Mouse (Mus musculus) thymus, adult 2 months (tissue): ENCODE measurements around the gene Pck2.

ENCODE experiments used
- CTCF ChIP-seq: fragments of 200-500 bp; IDR thresholded peaks from 2 replicates; pipeline ENCODE4 v1.5.1; 2012; ENCODE audit warnings: mild to moderate bottlenecking, control low read depth, low read length, moderate library complexity, borderline replicate concordance; ENCODE audit not compliant: control insufficient read depth, poor library complexity, insufficient read depth; ENCODE audit errors: extremely low read depth
- POLR2A ChIP-seq: fragments of 200-500 bp; IDR thresholded peaks from 2 replicates; pipeline ENCODE4 v1.6.1; 2012; ENCODE audit warnings: mild to moderate bottlenecking, low read length, control low read depth, moderate library complexity; ENCODE audit not compliant: control insufficient read depth, poor library complexity, insufficient read depth; ENCODE audit errors: extremely low read depth

- no peak for TF ChIP-seq CTCF
- no peak for TF ChIP-seq POLR2A
Measured at GRCm38 (mm10) chr14:55491291-55491833, 48.7 kb upstream of the Pck2 start.
